Mouse (Mus musculus): Measurements from ENCODE around the gene Ddx58. TPM values are rescaled to one million over a fixed set of nuclear protein-coding genes. Genes with fewer than 3 reads are reported as not detected.

Gene Ddx58
- polyA plus RNA-seq, 1 experiment from 2014 or later = 11.4 TPM

Other genes starting within 250 kb of the Ddx58 start
- gene Aco1, start 96.7 kb downstream of the Ddx58 start, polyA plus RNA-seq (2015; fragmentation: Nextera tagmentation; extraction: Ambion mirVana) = 74.5 and 77.7 TPM in 2 replicates
- 40.1 and 40.4 TPM in 2 replicates for gene Smim27, start 29.8 kb upstream of the Ddx58 start, polyA plus RNA-seq (2015; fragmentation: Nextera tagmentation; extraction: Ambion mirVana)
- 46.7 and 47.7 TPM in 2 replicates for gene Topors, start 30.0 kb upstream of the Ddx58 start, polyA plus RNA-seq (2015; fragmentation: Nextera tagmentation; extraction: Ambion mirVana)
- gene Ndufb6, start 39.6 kb upstream of the Ddx58 start, polyA plus RNA-seq (2015; fragmentation: Nextera tagmentation; extraction: Ambion mirVana) = 348 and 369 TPM in 2 replicates
- 0.40 and 0.45 TPM in 2 replicates for gene Tmem215, start 232.4 kb upstream of the Ddx58 start, polyA plus RNA-seq (2015; fragmentation: Nextera tagmentation; extraction: Ambion mirVana)

All from kidney, embryonic 15.5 days (tissue).